Mouse (Mus musculus) intestine, postnatal 0 days (tissue): ENCODE measurements around the gene Prss23. TPM values are rescaled to one million over a fixed set of nuclear protein-coding genes. Genes with fewer than 3 reads are reported as not detected.

Source experiments
- ATAC-seq: fragments of 200-750 bp; cut with Nextera tagmentation; 2 replicates; pipeline ENCODE4 v1.8.0; 2017; ENCODE audit warnings: mild to moderate bottlenecking, moderate TSS enrichment, moderate library complexity
- H3K27ac ChIP-seq: fragments of 300-500 bp; sonication (generic); 2 replicates; pipeline ENCODE4 v1.5.1; 2014; ENCODE audit warnings: mild to moderate bottlenecking, low read depth, low read length, moderate library complexity
- H3K27me3 ChIP-seq: fragments of 300-500 bp; sonication (generic); replicated peaks from 2 replicates; pipeline ENCODE4 v1.6.1; 2014; ENCODE audit warnings: low read length, mixed read lengths; ENCODE audit not compliant: control insufficient read depth, insufficient read depth
- H3K36me3 ChIP-seq: fragments of 300-500 bp; sonication (generic); 2 replicates; pipeline ENCODE4 v1.6.1; 2014; ENCODE audit warnings: mild to moderate bottlenecking, moderate library complexity; ENCODE audit not compliant: control insufficient read depth, insufficient read depth
- H3K4me1 ChIP-seq: fragments of 300-500 bp; sonication (generic); replicated peaks from 2 replicates; pipeline ENCODE4 v1.6.1; 2014; ENCODE audit warnings: antibody characterized with exemption, low read length, mixed read lengths; ENCODE audit not compliant: control insufficient read depth, insufficient read depth
- H3K4me2 ChIP-seq: fragments of 300-500 bp; sonication (generic); replicated peaks from 2 replicates; pipeline ENCODE4 v1.6.1; 2014; ENCODE audit warnings: low read depth, mild to moderate bottlenecking, moderate library complexity
- H3K4me3 ChIP-seq: fragments of 300-500 bp; sonication (generic); 2 replicates; pipeline ENCODE4 v1.5.1; 2014; ENCODE audit warnings: low read depth, low read length
- H3K9ac ChIP-seq: fragments of 300-500 bp; sonication (generic); 2 replicates; pipeline ENCODE4 v1.6.1; 2014; ENCODE audit warnings: mild to moderate bottlenecking, low read depth, low read length
- H3K9me3 ChIP-seq: fragments of 300-500 bp; sonication (generic); 2 replicates; pipeline ENCODE4 v1.6.1; 2016; ENCODE audit warnings: mixed run types; ENCODE audit not compliant: control insufficient read depth
- CTCF ChIP-seq: sonication (generic); IDR thresholded peaks from 2 replicates; pipeline ENCODE4 v1.5.1; 2016; ENCODE audit warnings: low read depth, mild to moderate bottlenecking, control low read depth, antibody characterized with exemption, moderate library complexity
- WGBS: fragments of 180-500 bp; shearing (Covaris S2); extraction: QIAGEN DNeasy Blood & Tissue Kit; methylation state at CpG from one replicate; pipeline ENCODE4 v1.1.7; 2014; 5-methylcytosine and 5-hydroxymethylcytosine counted together
- polyA plus RNA-seq: library from polyadenylated mRNA; unstranded; fragments of >200 nt; fragmentation: Nextera tagmentation; extraction: Ambion mirVana; gene quantifications from 2 replicates; pipeline ENCODE4 v1.2.1, GENCODE M21; 2015

Gene Prss23
- polyA plus RNA-seq, 1 experiment from 2014 or later, result 72.4 TPM

DNA sequence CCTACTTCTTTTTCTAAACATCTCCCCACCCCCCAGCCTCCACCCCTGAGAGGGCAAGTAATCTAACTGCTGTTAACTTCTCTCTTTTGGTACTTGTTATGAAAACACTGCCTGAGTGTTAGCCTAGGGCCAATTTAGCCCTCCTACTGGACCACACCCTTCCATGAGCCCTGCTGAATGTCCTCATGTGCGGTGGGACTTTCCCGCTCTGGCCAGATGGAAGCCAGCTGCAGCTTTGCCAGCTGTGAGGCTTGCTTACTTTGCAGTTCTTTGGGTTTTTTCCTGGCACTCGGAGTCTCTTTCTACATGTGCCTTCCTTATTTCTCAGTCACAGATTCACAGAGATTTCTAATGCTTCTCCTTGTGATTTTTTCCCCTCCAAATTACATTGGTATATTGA, 45.3 kb downstream of the Prss23 start:
- Histone ChIP-seq H3K4me2 (no peak overlapping the region), H3K36me3 (no peaks in the 10 kb centered on the region), H3K4me1 (no peaks in the 10 kb centered on the region), H3K9ac (no peak overlapping the region), H3K9me3 (no peaks in the 10 kb centered on the region), H3K4me3 (no peak overlapping the region), H3K27me3 (no peaks in the 10 kb centered on the region), H3K27ac (no peak overlapping the region)
- 43% methylated on average over 3 of the region's 3 CpGs for WGBS
- no peak for ATAC-seq
- no peak for TF ChIP-seq CTCF

DNA sequence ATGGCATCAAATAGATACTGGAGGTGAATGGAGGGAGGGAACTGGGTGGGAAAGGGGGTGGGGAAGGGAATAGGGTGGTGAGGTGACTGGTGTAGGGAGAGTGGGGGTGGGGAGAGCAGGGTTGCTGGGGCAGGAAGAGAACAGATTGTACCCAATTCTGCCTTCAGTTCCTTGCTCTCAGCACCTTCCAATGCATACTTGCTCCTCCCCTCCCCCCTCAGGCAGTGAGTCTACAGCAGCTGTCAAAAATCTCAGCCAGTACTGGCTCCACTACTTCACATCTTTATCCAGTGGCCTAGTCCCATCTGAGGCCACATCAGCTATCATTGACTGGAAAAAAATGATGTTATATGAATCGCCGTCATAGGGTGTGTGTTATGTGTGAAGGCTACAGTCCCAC, 48.5 kb downstream of the Prss23 start:
- 55% methylated on average over 2 of the region's 2 CpGs for WGBS
- Histone ChIP-seq H3K9me3 (no peaks in the 10 kb centered on the region), H3K36me3 (no peaks in the 10 kb centered on the region), H3K27me3 (no peaks in the 10 kb centered on the region), H3K27ac (no peak overlapping the region), H3K4me3 (no peak overlapping the region), H3K4me1 (no peaks in the 10 kb centered on the region), H3K4me2 (no peak overlapping the region), H3K9ac (no peak overlapping the region)
- ATAC-seq, result no peak
- no peak for TF ChIP-seq CTCF

DNA sequence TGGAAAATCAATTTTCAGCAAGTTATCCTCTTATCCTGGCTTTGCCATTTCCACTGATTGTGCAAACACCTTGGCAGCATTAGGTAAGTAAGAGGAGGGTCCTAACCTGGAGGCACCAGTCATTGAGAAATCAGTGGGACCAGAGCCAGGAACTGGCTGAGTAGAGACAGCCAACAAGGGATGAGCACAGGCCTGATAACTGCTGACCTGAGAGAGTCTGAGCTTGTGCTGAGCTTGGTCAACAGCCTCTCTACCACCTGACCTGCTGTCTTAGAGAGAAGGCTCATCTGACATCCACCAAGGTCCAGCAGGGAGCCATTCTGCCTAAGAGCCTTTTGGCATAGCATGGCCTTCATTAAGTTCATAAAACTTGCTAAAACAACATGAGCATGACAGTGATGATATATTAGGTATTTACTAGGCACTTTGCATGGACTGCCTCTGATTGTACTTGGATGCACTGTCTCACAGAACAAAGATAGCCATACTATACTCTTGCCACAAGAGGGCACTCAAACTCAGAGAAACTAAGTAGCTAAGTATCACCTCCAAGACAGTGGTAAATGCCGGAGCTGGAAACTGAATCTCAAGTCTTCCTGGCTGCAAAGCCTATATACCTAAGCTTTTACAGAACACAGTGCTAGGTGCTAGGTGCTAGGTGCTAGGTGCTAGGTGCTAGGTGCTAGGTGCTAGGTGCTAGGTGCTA, 49.5 kb downstream of the Prss23 start:
- H3K9ac ChIP-seq, result no peak overlapping the region
- no peaks in the 10 kb centered on the region for H3K27me3 ChIP-seq
- H3K9me3 ChIP-seq, result no peaks in the 10 kb centered on the region
- H3K36me3 ChIP-seq, result no peaks in the 10 kb centered on the region
- H3K4me3 ChIP-seq, result no peak overlapping the region
- H3K27ac ChIP-seq, result no peak overlapping the region
- ATAC-seq, result peak; percentile 51
- H3K4me2 ChIP-seq, result no peak overlapping the region
- no peaks in the 10 kb centered on the region for H3K4me1 ChIP-seq
- TF ChIP-seq CTCF, result peak; percentile 90
- WGBS, result 6% methylated on average over 1 of the region's 1 CpGs

DNA sequence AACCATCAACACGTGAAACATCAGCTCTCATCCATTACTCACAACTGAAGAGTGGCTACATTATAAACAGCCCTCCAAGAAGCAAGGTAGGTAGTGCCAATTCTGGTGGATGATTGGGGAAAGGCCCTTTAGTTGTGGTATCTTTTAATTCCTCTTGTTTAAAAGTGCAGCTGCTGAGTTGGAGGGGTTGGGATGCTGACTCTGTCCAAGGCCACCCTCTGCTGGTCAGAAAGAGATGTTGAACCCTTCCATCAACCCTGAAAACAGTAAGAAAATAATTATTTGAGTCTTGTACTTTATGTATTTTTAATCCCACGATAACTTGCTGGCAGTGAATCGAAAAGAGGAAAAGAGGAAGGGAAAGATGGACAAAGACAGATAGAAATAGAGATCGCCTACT, 53.5 kb downstream of the Prss23 start:
- Histone ChIP-seq H3K9me3 (no peaks in the 10 kb centered on the region), H3K4me2 (no peak overlapping the region), H3K4me3 (no peak overlapping the region), H3K27ac (no peak overlapping the region), H3K36me3 (no peaks in the 10 kb centered on the region), H3K9ac (no peak overlapping the region), H3K4me1 (no peaks in the 10 kb centered on the region), H3K27me3 (no peaks in the 10 kb centered on the region)
- TF ChIP-seq CTCF, result peak; percentile 84
- ATAC-seq, result no peak
- WGBS, result 40% methylated on average over 4 of the region's 4 CpGs

DNA sequence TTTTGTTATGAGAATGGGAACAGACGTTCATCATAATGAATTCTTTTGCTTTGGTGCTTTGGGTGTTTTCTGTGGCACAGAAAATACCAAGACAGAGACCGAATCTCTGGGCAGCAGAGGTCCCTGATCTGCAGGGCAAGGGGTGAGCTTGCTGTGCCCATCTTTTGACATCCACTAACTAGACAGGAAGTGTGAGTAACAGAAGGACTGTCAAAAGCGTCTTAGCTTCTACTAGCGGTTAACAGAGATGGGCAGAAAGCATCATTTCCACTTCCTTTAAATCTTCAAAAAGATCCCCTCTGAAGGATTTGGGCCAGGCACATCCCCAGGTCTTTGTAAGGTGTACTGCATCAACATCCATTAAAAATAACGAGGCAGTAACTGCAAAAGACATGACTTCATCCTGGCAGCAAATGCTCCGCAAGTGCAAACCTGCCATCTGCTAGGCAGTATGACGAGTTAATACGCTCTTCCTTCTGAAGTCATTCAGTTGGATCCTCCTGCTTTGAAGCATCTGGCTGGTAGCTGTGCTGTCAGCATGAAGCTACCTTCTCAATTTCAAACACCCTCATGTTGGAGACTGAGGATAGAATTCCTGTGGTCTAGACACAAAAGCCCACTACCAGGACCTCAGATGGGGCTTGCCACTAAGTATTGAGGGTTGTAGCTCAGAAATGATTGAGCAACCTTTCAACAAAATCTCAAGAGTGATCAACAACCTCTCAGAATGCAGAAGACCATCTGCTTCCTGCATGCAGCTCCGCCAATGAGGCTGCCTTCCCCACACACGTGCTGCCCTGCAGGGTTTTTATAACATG, 63.0 kb downstream of the Prss23 start:
- Histone ChIP-seq H3K4me2 (no peak overlapping the region), H3K27ac (no peak overlapping the region), H3K27me3 (no peaks in the 10 kb centered on the region), H3K4me3 (no peak overlapping the region), H3K9ac (no peak overlapping the region), H3K4me1 (no peaks in the 10 kb centered on the region), H3K36me3 (no peaks in the 10 kb centered on the region), H3K9me3 (no peaks in the 10 kb centered on the region)
- no peak for TF ChIP-seq CTCF
- WGBS, result 73% methylated on average over 10 of the region's 10 CpGs
- ATAC-seq, result no peak

DNA sequence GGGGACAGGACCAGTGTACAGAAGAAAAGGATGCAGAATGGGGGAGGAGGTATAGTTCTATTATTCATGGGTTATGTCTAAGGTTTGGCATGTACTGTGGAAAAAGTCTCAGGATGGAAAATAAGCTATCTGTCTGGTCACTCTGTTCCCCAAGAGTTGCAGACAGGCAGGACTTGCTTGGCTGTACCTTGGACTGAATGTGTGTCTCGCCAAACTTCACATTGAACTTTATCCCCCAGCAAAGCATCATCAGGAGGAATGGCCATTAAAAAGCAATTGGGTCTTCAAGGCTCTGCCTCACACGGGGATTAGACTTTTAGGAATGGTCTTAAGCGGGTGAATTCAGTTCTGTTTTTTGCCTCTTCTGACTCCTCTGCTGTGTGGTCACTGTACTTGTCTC, 63.7 kb downstream of the Prss23 start:
- Histone ChIP-seq H3K4me2 (no peak overlapping the region), H3K27me3 (no peaks in the 10 kb centered on the region), H3K4me1 (no peaks in the 10 kb centered on the region), H3K9ac (no peak overlapping the region), H3K27ac (no peak overlapping the region), H3K4me3 (no peak overlapping the region), H3K36me3 (no peaks in the 10 kb centered on the region), H3K9me3 (no peaks in the 10 kb centered on the region)
- WGBS, result 54% methylated on average over 3 of the region's 3 CpGs
- ATAC-seq, result no peak
- no peak for TF ChIP-seq CTCF
